Mouse (Mus musculus) heart, embryonic 15.5 days (tissue): Measurements from ENCODE around the gene Pcdh17. TPM values are rescaled to one million over a fixed set of nuclear protein-coding genes. Genes with fewer than 3 reads are reported as not detected.
A peak's percentile ranks its signal among the peaks of the same experiment; 100 is the strongest.

Experiments
- ATAC-seq: fragments of 200-750 bp; cut with Nextera tagmentation; replicated peaks from 2 replicates; pipeline ENCODE4 v1.8.0; 2017; ENCODE audit warnings: low read depth, moderate TSS enrichment; ENCODE audit not compliant: insufficient number of reproducible peaks, insufficient read depth, low FRiP score
- H3K27ac ChIP-seq: fragments of 300-500 bp; sonication (generic); 2 replicates; pipeline ENCODE4 v1.5.1; 2015; ENCODE audit warnings: mild to moderate bottlenecking, inconsistent platforms
- H3K27me3 ChIP-seq: fragments of 300-500 bp; sonication (generic); 2 replicates; pipeline ENCODE4 v1.6.1; 2015; ENCODE audit warnings: inconsistent platforms
- H3K36me3 ChIP-seq: fragments of 300-500 bp; sonication (generic); 2 replicates; pipeline ENCODE4 v1.6.1; 2015; ENCODE audit warnings: mild to moderate bottlenecking, inconsistent platforms
- H3K4me1 ChIP-seq: fragments of 300-500 bp; sonication (generic); replicated peaks from 2 replicates; pipeline ENCODE4 v1.6.1; 2015; ENCODE audit warnings: inconsistent platforms
- H3K4me2 ChIP-seq: fragments of 300-500 bp; sonication (generic); 2 replicates; pipeline ENCODE4 v1.6.1; 2015; ENCODE audit warnings: inconsistent platforms, mild to moderate bottlenecking, moderate library complexity
- H3K4me3 ChIP-seq: fragments of 300-500 bp; sonication (generic); 2 replicates; pipeline ENCODE4 v1.5.1; 2015; ENCODE audit warnings: mild to moderate bottlenecking, inconsistent platforms
- H3K9ac ChIP-seq: fragments of 300-500 bp; sonication (generic); 2 replicates; pipeline ENCODE4 v1.6.1; 2015; ENCODE audit warnings: mild to moderate bottlenecking, inconsistent platforms
- H3K9me3 ChIP-seq: fragments of 300-500 bp; sonication (generic); replicated peaks from 2 replicates; pipeline ENCODE4 v1.6.1; 2016; ENCODE audit warnings: inconsistent platforms
- WGBS: fragments of 180-500 bp; shearing (Covaris S2); methylation state at CpG from one replicate; pipeline ENCODE4 v1.1.7; 2015; ENCODE audit warnings: mixed read lengths; 5-methylcytosine and 5-hydroxymethylcytosine counted together
- polyA plus RNA-seq: library from polyadenylated mRNA; unstranded; fragments of >200 nt; fragmentation: Nextera tagmentation; extraction: Ambion mirVana; gene quantifications from 2 replicates; pipeline ENCODE4 v1.2.1, GENCODE M21; 2015

Pcdh17 gene
- 2.8 and 3.2 TPM in 2 replicates for polyA plus RNA-seq

DNA sequence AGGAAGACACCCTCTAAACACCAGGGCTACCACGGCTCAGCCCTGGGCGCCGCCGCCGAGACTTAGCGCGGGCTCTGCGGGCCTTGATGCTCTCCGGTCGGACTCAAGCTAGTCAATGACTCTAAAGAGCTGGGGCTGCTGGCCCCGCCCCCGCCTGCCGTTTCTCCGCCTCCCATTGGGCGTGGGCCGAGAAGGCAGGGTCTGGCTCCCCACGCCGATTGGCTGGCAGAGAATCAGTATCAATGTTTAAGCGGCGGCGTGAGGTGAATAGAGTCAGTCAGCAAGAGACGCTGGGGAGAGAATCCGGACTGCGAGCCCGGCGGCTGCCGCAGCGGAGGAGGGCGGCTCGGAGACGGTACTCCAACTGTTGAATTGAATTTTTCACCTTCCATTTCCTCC lies at the start of gene Pcdh17:
Gene Pcdh17 (plus strand): TSS at position 276 of the 399 bp plus-strand sequence.
- Histone ChIP-seq H3K9ac (peak within 1 kb of the TSS; percentile 47), H3K36me3 (no peaks in the 10 kb centered on the region), H3K27ac (peak within 1 kb of the TSS; percentile 64), H3K4me1 (peaks cover 45% of the 10 kb centered on the region), H3K9me3 (no peaks in the 10 kb centered on the region), H3K4me2 (peak within 1 kb of the TSS; percentile 94), H3K4me3 (peak within 1 kb of the TSS; percentile 69), H3K27me3 (peaks cover 30% of the 10 kb centered on the region)
- under 1% methylated on average over 31 of the region's 31 CpGs for WGBS
- peak; percentile 93 for ATAC-seq

GRCm38 (mm10) chr14:84397137-84397536 lies 46.2 kb upstream of the Pcdh17 start:
- no peak overlapping the region for H3K27ac ChIP-seq
- no peaks in the 10 kb centered on the region for H3K4me1 ChIP-seq
- no peak overlapping the region for H3K4me3 ChIP-seq
- no peaks in the 10 kb centered on the region for H3K9me3 ChIP-seq
- ATAC-seq: no peak
- H3K9ac ChIP-seq: no peak overlapping the region
- H3K36me3 ChIP-seq: no peaks in the 10 kb centered on the region
- no peak overlapping the region for H3K4me2 ChIP-seq
- 52% methylated on average over 1 of the region's 1 CpGs for WGBS
- H3K27me3 ChIP-seq: no peaks in the 10 kb centered on the region

- WGBS: 67% methylated on average over 2 of the region's 2 CpGs
- Histone ChIP-seq H3K4me3 (no peak overlapping the region), H3K27ac (no peak overlapping the region), H3K9me3 (no peaks in the 10 kb centered on the region), H3K9ac (no peak overlapping the region), H3K27me3 (no peaks in the 10 kb centered on the region), H3K36me3 (no peaks in the 10 kb centered on the region), H3K4me2 (no peak overlapping the region), H3K4me1 (no peaks in the 10 kb centered on the region)
- no peak for ATAC-seq
Measured at GRCm38 (mm10) chr14:84424736-84425135, 18.6 kb upstream of the Pcdh17 start.

DNA sequence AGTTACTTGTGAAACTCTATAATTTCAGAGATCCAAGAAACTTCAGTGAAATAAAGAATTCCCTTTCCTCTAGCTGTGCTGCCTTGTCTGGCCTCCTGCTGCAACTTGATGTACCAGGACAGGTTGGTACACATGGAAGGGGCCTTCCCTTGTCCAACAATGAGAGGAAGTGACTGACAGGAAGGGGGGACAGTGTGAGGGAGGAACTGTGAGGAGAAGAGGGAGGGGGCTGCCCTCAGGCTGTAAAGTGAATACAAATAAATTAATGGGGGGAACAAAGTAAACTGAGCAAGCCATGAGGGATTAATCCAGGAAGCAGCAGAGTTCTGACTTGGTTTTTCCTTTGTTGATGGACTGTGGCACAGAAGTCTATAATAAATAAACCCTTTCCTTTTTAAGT lies 16.7 kb upstream of the Pcdh17 start:
- no peak overlapping the region for H3K9ac ChIP-seq
- no peaks in the 10 kb centered on the region for H3K4me1 ChIP-seq
- no peak overlapping the region for H3K27ac ChIP-seq
- peak; percentile 53; the same call in 1 of the 2 replicates for ATAC-seq
- no peak overlapping the region for H3K4me3 ChIP-seq
- H3K27me3 ChIP-seq: no peaks in the 10 kb centered on the region
- H3K36me3 ChIP-seq: no peaks in the 10 kb centered on the region
- no peak overlapping the region for H3K4me2 ChIP-seq
- H3K9me3 ChIP-seq: no peaks in the 10 kb centered on the region

DNA sequence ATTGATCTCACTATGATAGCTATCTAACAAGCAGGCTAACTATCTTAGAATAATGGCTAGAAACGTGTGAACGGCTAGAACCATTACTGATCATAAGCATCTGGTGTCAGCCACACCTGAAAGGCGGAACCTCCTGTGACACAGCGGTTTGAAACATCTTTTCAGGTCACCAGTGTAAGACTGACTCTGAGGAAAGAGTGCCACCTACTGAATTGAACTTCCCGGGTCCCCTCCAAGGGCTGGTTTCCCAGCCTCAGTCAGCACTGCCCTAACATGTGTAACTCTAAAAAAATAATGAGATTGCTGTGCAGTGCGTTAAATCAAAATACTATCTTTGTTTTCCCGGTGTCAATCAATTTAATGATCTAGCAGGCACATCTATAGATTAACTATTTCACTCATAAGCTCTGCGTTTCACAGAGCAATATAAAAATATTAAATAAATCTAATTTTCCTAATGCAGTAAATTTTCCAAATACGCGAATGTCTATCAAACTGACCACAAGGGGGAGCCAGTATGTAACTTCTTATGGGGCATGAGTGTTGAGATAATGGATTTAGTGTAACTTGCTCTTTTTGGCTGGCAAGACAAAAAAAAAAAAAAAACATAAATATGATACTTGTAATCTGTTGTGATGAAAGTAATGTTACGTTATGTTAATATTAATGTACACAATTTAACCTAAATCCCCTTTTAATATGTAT lies 5.1 kb upstream of the Pcdh17 start:
- no peaks in the 10 kb centered on the region for H3K36me3 ChIP-seq
- H3K9me3 ChIP-seq: no peaks in the 10 kb centered on the region
- no peak overlapping the region for H3K9ac ChIP-seq
- H3K4me3 ChIP-seq: no peak overlapping the region
- no peaks in the 10 kb centered on the region for H3K4me1 ChIP-seq
- 30% methylated on average over 11 of the region's 11 CpGs for WGBS
- no peaks in the 10 kb centered on the region for H3K27me3 ChIP-seq
- H3K4me2 ChIP-seq: no peak overlapping the region
- no peak for ATAC-seq
- H3K27ac ChIP-seq: no peak overlapping the region

DNA sequence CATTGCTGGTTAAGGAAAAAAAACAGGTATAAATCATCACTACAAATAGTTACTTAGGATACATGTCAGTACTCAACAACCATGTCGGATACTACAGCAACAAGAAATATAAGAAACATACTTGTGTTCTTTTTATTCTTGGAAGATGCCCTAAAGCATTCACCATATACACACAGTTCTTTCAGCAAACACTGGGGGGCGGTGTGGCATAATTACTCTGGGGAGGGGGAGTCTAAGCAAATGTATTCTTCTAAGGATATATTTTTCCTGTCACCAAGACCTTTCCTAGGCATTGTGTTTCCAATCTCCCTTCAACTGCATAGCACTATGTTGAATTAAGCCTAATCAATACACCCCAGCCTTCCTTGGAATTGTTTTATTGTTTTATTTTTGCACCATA lies 2.5 kb upstream of the Pcdh17 start:
- H3K4me3 ChIP-seq: no peak overlapping the region
- 11% methylated on average over 2 of the region's 2 CpGs for WGBS

GRCm38 (mm10) chr14:84442528-84443287 lies 655 bp upstream of the Pcdh17 start:
- Histone ChIP-seq H3K27me3 (peaks cover 25% of the 10 kb centered on the region), H3K9me3 (no peaks in the 10 kb centered on the region), H3K36me3 (no peaks in the 10 kb centered on the region), H3K9ac (peak overlapping the region; percentile 47), H3K4me3 (peak overlapping the region; percentile 69), H3K4me2 (peak overlapping the region; percentile 94), H3K27ac (peak overlapping the region; percentile 64), H3K4me1 (peaks cover 39% of the 10 kb centered on the region)
- under 1% methylated on average over 19 of the region's 30 CpGs for WGBS
- ATAC-seq: peak; percentile 51

More for the DNA sequence above, 2.5 kb upstream of the Pcdh17 start:
- no peak overlapping the region for H3K27ac ChIP-seq
- H3K9ac ChIP-seq: no peak overlapping the region
- no peaks in the 10 kb centered on the region for H3K36me3 ChIP-seq
- no peak overlapping the region for H3K4me2 ChIP-seq
- peaks cover 7% of the 10 kb centered on the region; the same call in 1 of the 2 replicates for H3K27me3 ChIP-seq
- H3K9me3 ChIP-seq: no peaks in the 10 kb centered on the region
- H3K4me1 ChIP-seq: peaks cover 21% of the 10 kb centered on the region
- no peak for ATAC-seq

- H3K4me2 ChIP-seq: peak overlapping the region; percentile 94
- peak overlapping the region; percentile 69 for H3K4me3 ChIP-seq
- no peaks in the 10 kb centered on the region for H3K9me3 ChIP-seq
- H3K4me1 ChIP-seq: peaks cover 49% of the 10 kb centered on the region
- no peak for ATAC-seq
- peaks cover 34% of the 10 kb centered on the region for H3K27me3 ChIP-seq
- H3K27ac ChIP-seq: 0 out of 2 replicates have a peak overlapping the region, but pooled peaks have one; percentile 12
- H3K36me3 ChIP-seq: no peaks in the 10 kb centered on the region
- under 1% methylated on average over 13 of the region's 13 CpGs for WGBS
- H3K9ac ChIP-seq: peak overlapping the region; percentile 47
Measured at GRCm38 (mm10) chr14:84443761-84444160, 398 bp downstream of the Pcdh17 start.

GRCm38 (mm10) chr14:84444276-84444662 lies 906 bp downstream of the Pcdh17 start:
- no peak for ATAC-seq
- Histone ChIP-seq H3K36me3 (no peaks in the 10 kb centered on the region), H3K27ac (no peak overlapping the region), H3K4me3 (peak overlapping the region; percentile 69), H3K4me2 (peak overlapping the region; percentile 94), H3K9ac (peak overlapping the region; percentile 47), H3K4me1 (peaks cover 49% of the 10 kb centered on the region), H3K9me3 (no peaks in the 10 kb centered on the region), H3K27me3 (peaks cover 34% of the 10 kb centered on the region)
- WGBS: under 1% methylated on average over 21 of the region's 21 CpGs

GRCm38 (mm10) chr14:84444663-84445502 lies 1.5 kb downstream of the Pcdh17 start:
- Histone ChIP-seq H3K4me3 (peak overlapping the region; percentile 69), H3K27ac (no peak overlapping the region), H3K9me3 (no peaks in the 10 kb centered on the region)

More at GRCm38 (mm10) chr14:84444663-84445502, 1.5 kb downstream of the Pcdh17 start:
- H3K4me2 ChIP-seq: peak overlapping the region; percentile 94
- no peak for ATAC-seq
- peaks cover 49% of the 10 kb centered on the region for H3K4me1 ChIP-seq
- WGBS: 1% methylated on average over 20 of the region's 21 CpGs
- peaks cover 34% of the 10 kb centered on the region for H3K27me3 ChIP-seq
- H3K36me3 ChIP-seq: no peaks in the 10 kb centered on the region
- H3K9ac ChIP-seq: peak overlapping the region; percentile 31; the same call in 1 of the 2 replicates
